ENCODE assay signal across 29 mouse cellular contexts in genomic region chr14:21020435-21020834, GRCm38 (mm10). TPM values are rescaled to one million over a fixed set of nuclear protein-coding genes. Genes with fewer than 3 reads are reported as not detected.
DNase-seq lines count a peak whose midpoint lies in the region; ATAC-seq lines count a peak whose summit lies in the region.
"Had no signal": no experiment of that assay in that cellular context is flagged by ENCODE, and none has a peak within 500 bp of the region (broad histone marks: within the 10 kb centered on the region; RNA-seq: fewer than 3 reads in every experiment).

No protein-coding gene starts in this region.

- no peak overlapping the region for H3K27ac ChIP-seq in hindbrain, embryonic 16.5 days (ENCODE audit: low read depth, low read length)
- no peak overlapping the region for H3K27ac ChIP-seq in hindbrain, embryonic 13.5 days
- H3K27ac ChIP-seq: embryonic facial prominence, embryonic 13.5 days; forebrain, embryonic 12.5 days; heart, adult 2 months; heart, embryonic 13.5 days; hindbrain, embryonic 12.5 days; kidney, postnatal 0 days; limb, embryonic 15.5 days; liver, embryonic 14.5 days; neural tube, embryonic 12.5 days; stomach, postnatal 0 days had no signal

- ATAC-seq in hindbrain, embryonic 16.5 days, result peak; percentile 52
- ATAC-seq in hindbrain, embryonic 13.5 days (ENCODE audit: low FRiP score), result no peak
- ATAC-seq: activated CD4-positive, CD25-positive, alpha-beta regulatory T cell, adult 4 months had no signal

- no peaks in the 10 kb centered on the region for H3K27me3 ChIP-seq in hindbrain, embryonic 16.5 days (replicated peaks; ENCODE audit: control insufficient read depth, insufficient read depth, low read length)
- no peaks in the 10 kb centered on the region for H3K27me3 ChIP-seq in hindbrain, embryonic 13.5 days
- H3K27me3 ChIP-seq: embryonic facial prominence, embryonic 13.5 days; forebrain, embryonic 12.5 days; heart, embryonic 13.5 days; hindbrain, embryonic 12.5 days; limb, embryonic 15.5 days; megakaryocyte, embryonic 14.5 days; neural tube, embryonic 12.5 days had no signal

- peak; percentile 57 for DNase-seq in right cerebral cortex, adult 18-20 months
- no peak for DNase-seq in right cerebral cortex, adult 2 months (ENCODE audit: low spot score in 2 of 2)
- peak; percentile 65 to 70 for DNase-seq in layer of hippocampus, adult 8-10 months (ENCODE audit: low spot score in 2 of 2)
- peak; percentile 41 to 82 for DNase-seq in layer of hippocampus, postnatal 14 days (ENCODE audit: low spot score in 2 of 2)
- no peak for DNase-seq in adipocyte (ENCODE audit: low spot score)
- DNase-seq: adrenal gland, postnatal 14 days; cerebellum, postnatal 36 days; embryo, embryonic 11 days; gastrocnemius, postnatal 36 days; heart, adult 2 months; heart, postnatal 14 days; kidney, adult 2 months; lung, embryonic 14.5 days; lung, postnatal 36 days; midbrain, embryonic 14.5 days had no signal

- peaks cover 3% of the 10 kb centered on the region; the same call in 1 of the 2 replicates for H3K36me3 ChIP-seq in hindbrain, embryonic 16.5 days (ENCODE audit: control insufficient read depth, insufficient read depth, low read length)
- H3K36me3 ChIP-seq in hindbrain, embryonic 13.5 days, result peaks cover 47% of the 10 kb centered on the region

- no peak overlapping the region for H3K4me3 ChIP-seq in hindbrain, embryonic 16.5 days (ENCODE audit: low read length)
- no peak overlapping the region for H3K4me3 ChIP-seq in hindbrain, embryonic 13.5 days
- H3K4me3 ChIP-seq: embryonic facial prominence, embryonic 13.5 days; erythroblast, embryonic 14.5 days; forebrain, embryonic 12.5 days; heart, adult 2 months; heart, embryonic 13.5 days; hindbrain, embryonic 12.5 days; limb, embryonic 15.5 days; megakaryocyte, embryonic 14.5 days; neural tube, embryonic 12.5 days had no signal

- WGBS in hindbrain, embryonic 16.5 days, result 85% methylated on average over 8 of the region's 8 CpGs
- 87% methylated on average over 8 of the region's 8 CpGs for WGBS in hindbrain, embryonic 13.5 days

- H3K9me3 ChIP-seq in hindbrain, embryonic 16.5 days (ENCODE audit: control insufficient read depth, low read length), result no peaks in the 10 kb centered on the region
- no peaks in the 10 kb centered on the region for H3K9me3 ChIP-seq in hindbrain, embryonic 13.5 days
- H3K9me3 ChIP-seq: embryonic facial prominence, embryonic 13.5 days; forebrain, embryonic 12.5 days; heart, embryonic 13.5 days; hindbrain, embryonic 12.5 days; limb, embryonic 15.5 days; megakaryocyte, embryonic 14.5 days; neural tube, embryonic 12.5 days had no signal

- no peak overlapping the region for H3K4me2 ChIP-seq in hindbrain, embryonic 16.5 days (ENCODE audit: low read length)
- no peak overlapping the region for H3K4me2 ChIP-seq in hindbrain, embryonic 13.5 days
- H3K4me2 ChIP-seq: embryonic facial prominence, embryonic 13.5 days; forebrain, embryonic 12.5 days; heart, embryonic 13.5 days; hindbrain, embryonic 12.5 days; limb, embryonic 15.5 days; lung, embryonic 14.5 days; neural tube, embryonic 12.5 days had no signal

- H3K4me1 ChIP-seq in hindbrain, embryonic 16.5 days (ENCODE audit: control insufficient read depth, insufficient read depth, low read depth, low read length), result no peaks in the 10 kb centered on the region
- no peaks in the 10 kb centered on the region for H3K4me1 ChIP-seq in hindbrain, embryonic 13.5 days (replicated peaks)
- H3K4me1 ChIP-seq: embryonic facial prominence, embryonic 13.5 days; forebrain, embryonic 12.5 days; hindbrain, embryonic 12.5 days; limb, embryonic 15.5 days; neural tube, embryonic 12.5 days had no signal

- no peak overlapping the region for H3K9ac ChIP-seq in hindbrain, embryonic 16.5 days (ENCODE audit: low read depth, low read length)
- no peak overlapping the region for H3K9ac ChIP-seq in hindbrain, embryonic 13.5 days
- H3K9ac ChIP-seq: embryonic facial prominence, embryonic 13.5 days; forebrain, embryonic 12.5 days; heart, embryonic 13.5 days; hindbrain, embryonic 12.5 days; limb, embryonic 15.5 days; liver, embryonic 14.5 days; lung, embryonic 14.5 days; neural tube, embryonic 12.5 days had no signal

RNA-seq across cellular contexts. Expression of gene Ap3m1, which starts 31.9 kb away (rescaled TPM):
- 76.1 and 76.4 TPM in 2 replicates for polyA plus RNA-seq in hindbrain, embryonic 16.5 days (2015; fragmentation: Nextera tagmentation; extraction: Ambion mirVana)
- polyA plus RNA-seq in hindbrain, embryonic 13.5 days (2015; fragmentation: Nextera tagmentation; extraction: Ambion mirVana), result 92.4 and 94.5 TPM in 2 replicates
- total RNA-seq in layer of hippocampus, adult 8-10 months (2022), result 10 to 100 TPM; 68.9 to 81.4 (median 74.7) TPM
- 10 to 100 TPM; 82.1 to 84.3 TPM for total RNA-seq in layer of hippocampus, postnatal 14 days (2021)

RNA-seq across cellular contexts. Expression of gene Adk, which starts 31.9 kb away (rescaled TPM):
- 41.4 and 45.9 TPM in 2 replicates for polyA plus RNA-seq in hindbrain, embryonic 16.5 days (2015; fragmentation: Nextera tagmentation; extraction: Ambion mirVana)
- 42.2 and 42.3 TPM in 2 replicates for polyA plus RNA-seq in hindbrain, embryonic 13.5 days (2015; fragmentation: Nextera tagmentation; extraction: Ambion mirVana)
- 10 to 100 TPM; 66.5 to 80.7 (median 73.0) TPM for total RNA-seq in layer of hippocampus, adult 8-10 months (2022)
- total RNA-seq in layer of hippocampus, postnatal 14 days (2021), result 10 to 100 TPM; 67.5 to 69.7 TPM

Comparison
In these comparisons a context has a peak if more than half of its experiments do, and no peak if none do; other contexts are left out.
1. DNase-seq: peak in right cerebral cortex, adult 18-20 months (single experiment), layer of hippocampus, adult 8-10 months (2 of 2) and layer of hippocampus, postnatal 14 days (2 of 2); none in right cerebral cortex, adult 2 months (0 of 2) and adipocyte (single experiment).